Mouse (Mus musculus) ES-E14 (cell line): ENCODE results near the gene Kcnj10.

Source experiments
- CHD2 ChIP-seq: IDR thresholded peaks from 2 replicates; pipeline ENCODE4 v1.6.1; 2014; ENCODE audit warnings: mild to moderate bottlenecking, low read depth, low read length, inconsistent platforms
- MAFK ChIP-seq: IDR thresholded peaks from 2 replicates; pipeline ENCODE4 v1.6.1; 2014; ENCODE audit warnings: mild to moderate bottlenecking, low read depth, low read length, inconsistent platforms; ENCODE audit not compliant: insufficient read depth
- ZC3H11A ChIP-seq: IDR thresholded peaks from 2 replicates; pipeline ENCODE4 v1.6.1; 2012; ENCODE audit warnings: low read depth, mild to moderate bottlenecking, inconsistent platforms, low read length, borderline replicate concordance
- ZNF384 ChIP-seq: IDR thresholded peaks from 2 replicates; pipeline ENCODE4 v1.6.1; 2012; ENCODE audit warnings: low read depth, low read length, inconsistent platforms

DNA sequence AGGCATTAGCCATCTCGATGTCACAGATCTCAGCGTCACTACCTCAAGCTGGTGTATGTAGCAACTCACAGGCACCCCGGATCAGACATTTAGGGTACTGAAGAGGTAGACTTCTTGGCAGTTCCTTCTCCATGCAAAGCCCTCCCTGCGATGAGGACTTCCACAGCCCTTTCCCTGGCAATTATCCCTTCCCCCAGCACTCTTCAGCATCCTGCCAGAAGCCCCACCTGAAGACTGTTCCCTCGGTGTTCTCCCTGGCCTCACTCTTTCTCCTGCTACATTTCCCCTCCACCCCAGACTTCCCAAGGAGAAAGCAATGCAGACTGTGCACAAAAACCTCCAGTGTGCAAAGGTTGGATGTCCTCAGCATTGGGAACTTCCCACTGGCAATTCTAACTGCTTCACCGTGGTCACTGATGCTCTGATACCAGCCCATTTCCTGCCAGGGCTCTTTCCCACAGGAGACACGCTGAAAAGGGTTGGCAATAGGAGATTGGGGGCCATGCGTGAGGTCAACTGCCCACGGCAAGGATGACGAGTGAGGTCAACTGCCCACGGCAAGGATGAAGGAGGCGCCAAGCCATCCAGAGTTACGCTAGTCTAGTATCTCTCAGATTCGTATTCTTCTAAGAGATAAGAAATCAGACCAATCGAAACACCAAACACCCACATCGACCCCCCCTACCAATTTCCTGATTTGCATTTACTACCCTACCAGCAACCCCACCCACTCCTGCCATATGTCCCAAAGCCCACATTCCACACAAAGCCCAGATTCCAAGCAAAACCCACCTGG, 13.6 kb upstream of the Kcnj10 start:
- TF ChIP-seq ZC3H11A (no peak), CHD2 (no peak), ZNF384 (no peak), MAFK (no peak)
